Mouse (Mus musculus) gastrocnemius, postnatal 36 days (tissue): ENCODE results near the gene Actb. TPM values are rescaled to one million over a fixed set of nuclear protein-coding genes. Genes with fewer than 3 reads are reported as not detected.

Source experiments
- DNase-seq, 2 experiments: peaks; one replicate each; pipeline ENCODE4 v3.0.0; 2022
- intact Hi-C: fragments of 180-260 bp; cut with DNase I; formaldehyde crosslinking; loops from one replicate; pipeline ENCODE4 v1.15.1; 2025
- total RNA-seq, 2 experiments: library from RNA; stranded (reverse); gene quantifications; 2 replicates each; pipeline ENCODE4 v1.2.3; 2021

The Actb gene
- total RNA-seq, 2 experiments from 2014 or later, result 427 to 440 TPM

DNA sequence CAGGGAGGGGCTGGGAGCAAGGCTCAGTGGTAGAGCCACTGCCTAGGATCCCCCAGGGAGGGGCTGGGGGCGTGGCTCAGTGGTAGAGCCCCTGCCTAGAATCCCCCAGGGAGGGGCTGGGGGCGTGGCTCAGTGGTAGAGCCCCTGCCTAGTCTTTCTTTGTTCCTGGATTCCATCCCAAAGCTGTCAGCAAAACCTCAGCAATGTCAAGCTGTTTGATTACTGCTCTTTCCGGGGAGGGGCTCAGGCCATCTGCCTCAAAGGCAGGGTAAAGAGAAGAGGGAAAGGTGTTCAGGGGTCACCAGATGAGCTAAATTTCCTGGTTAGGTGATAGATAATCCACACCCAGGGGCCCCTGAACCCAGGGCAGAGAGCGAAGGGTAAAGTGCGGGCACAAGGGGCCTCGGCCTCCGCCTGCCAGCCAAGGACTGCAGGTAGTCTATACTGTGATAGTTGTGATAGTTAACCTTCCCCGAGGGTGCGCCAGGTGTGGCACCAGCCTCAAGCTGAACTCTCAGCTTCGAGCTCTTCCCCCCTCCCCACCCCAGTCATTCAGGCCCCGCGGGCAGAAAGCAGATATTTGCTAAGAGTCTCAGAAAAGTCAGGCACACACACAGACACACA is 17.9 kb upstream of the Actb start:
- intact Hi-C loops, result no loop called here
- DNase-seq, result no peak

DNA sequence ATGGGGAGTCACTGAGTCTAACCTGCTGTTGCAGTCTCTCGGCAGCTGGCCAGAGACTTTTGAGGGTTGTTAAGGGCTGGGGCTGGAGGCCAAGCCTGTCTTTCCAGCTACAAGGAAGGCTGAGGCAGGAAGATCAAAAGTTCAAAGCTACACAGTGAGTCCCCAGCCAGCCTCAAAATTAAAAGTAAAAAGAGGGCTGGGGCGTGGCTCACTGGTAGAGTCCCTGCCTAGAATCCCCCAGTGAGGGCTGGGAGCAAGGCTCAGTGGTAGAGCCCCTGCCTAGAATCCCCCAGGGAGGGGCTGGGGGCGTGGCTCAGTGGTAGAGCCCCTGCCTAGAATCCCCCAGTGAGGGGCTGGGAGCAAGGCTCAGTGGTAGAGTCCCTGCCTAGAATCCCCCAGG is 17.2 kb upstream of the Actb start:
- no peak for DNase-seq
- intact Hi-C loops, result no loop called here

GRCm38 (mm10) chr5:142922251-142922650 is 15.7 kb upstream of the Actb start:
- no peak for DNase-seq
- intact Hi-C loops, result no loop called here

- intact Hi-C loops, result no loop called here
- DNase-seq, result no peak
Observed at GRCm38 (mm10) chr5:142921074-142921459, 14.5 kb upstream of the Actb start.

DNA sequence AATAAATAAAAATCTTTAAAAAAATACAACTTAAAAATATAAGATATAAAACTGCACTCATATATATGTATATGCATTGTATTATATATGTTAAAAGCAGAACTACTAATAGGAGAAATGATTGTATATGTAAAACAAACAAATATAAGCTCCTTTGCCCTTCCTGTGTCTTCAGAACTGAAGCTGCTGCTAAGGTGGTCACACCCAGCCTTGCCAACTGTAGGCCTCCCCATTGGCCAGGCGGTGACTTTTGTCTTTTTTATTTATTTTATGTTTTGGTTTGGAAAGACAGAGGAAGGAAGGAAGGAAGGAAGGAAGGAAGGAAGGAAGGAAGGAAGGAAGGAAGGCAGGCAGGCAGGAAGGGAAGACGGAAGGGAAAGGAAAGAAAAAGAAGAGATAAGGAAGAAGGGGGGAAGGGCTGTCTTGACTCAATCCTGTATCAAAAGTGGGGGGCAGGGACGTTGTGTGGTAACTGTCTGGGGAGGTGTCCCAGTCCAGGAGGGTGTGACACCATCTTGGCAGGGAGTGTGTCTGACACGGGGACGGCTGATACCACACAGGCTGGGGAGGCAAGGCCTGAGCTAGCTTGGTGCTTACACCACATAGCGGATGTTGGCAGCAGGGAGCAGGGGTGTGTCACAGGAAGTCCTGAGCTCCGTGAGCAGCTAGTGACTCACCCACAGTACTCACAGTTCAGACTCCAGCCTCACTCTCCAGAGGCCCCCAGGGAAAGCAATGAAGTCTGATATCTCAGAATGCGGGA is 13.9 kb upstream of the Actb start:
- peak; percentile 70 to 73 for DNase-seq
- intact Hi-C loops, result no loop called here

DNA sequence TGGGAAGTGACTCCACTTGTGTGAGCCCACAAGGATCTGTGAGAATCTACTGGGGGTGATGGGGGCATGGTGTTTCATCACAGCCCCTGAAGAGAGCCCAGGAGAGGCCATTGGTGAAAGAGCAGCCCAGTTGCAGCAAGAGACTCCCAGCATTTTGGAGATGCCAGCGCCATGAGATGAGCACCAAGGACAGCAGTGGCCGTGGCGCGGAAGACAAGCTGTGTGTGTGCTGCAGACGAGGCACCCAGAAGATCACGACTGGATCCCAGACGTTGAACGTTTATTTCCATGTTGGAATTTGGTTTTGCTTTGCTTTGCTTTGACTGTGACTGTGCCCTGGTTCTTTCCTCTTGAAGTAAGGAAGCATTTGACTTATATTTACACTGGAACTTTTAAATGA is 10.8 kb upstream of the Actb start:
- DNase-seq, result no peak
- intact Hi-C loops, result no loop called here

DNA sequence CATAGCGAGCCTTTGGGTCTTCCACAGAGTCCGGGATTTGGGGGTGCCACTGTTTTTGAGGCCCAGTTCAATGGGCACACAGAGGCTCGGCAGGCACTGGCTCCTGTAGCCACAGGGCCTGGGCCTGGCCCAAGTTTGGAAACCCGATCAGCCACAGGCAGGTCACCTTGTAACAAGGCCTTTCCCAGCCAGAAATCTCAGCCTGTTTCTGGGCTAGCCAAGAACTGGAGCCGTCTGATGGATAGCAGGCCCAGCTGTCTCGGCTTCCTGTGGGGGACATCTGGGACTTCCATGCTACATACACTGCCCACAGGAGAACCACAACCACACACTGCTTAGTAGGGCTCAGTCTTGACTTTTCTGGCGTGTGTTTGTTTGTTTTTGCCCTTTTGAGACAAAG is 10.0 kb upstream of the Actb start:
- DNase-seq, result peak; percentile 58 to 74

GRCm38 (mm10) chr5:142915231-142915630 is 8.7 kb upstream of the Actb start:
- no peak for DNase-seq
- intact Hi-C loops, result no loop called here

More for the DNA sequence above, 10.0 kb upstream of the Actb start:
- intact Hi-C loops, result no loop called here

DNA sequence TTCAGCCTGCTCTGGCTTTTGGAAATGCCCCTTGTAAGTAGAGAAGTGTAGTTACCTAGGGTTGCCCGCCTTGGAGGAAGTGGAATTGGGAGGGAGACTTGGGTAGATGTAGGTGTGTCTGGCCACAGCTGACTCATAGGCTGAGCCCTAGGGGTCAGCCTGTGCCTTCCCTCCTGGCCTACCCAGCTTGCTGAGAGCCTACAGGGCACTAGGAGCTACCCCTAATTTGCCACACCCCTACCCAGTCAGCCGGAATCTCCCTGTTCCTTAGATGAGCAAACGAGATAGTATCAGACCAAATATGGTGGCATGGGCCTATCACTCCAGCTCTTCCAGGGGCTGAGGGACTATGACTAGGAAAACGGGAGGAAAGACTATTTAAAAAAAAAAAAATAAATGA is 6.2 kb upstream of the Actb start:
- no peak for DNase-seq
- intact Hi-C loops, result no loop called here

DNA sequence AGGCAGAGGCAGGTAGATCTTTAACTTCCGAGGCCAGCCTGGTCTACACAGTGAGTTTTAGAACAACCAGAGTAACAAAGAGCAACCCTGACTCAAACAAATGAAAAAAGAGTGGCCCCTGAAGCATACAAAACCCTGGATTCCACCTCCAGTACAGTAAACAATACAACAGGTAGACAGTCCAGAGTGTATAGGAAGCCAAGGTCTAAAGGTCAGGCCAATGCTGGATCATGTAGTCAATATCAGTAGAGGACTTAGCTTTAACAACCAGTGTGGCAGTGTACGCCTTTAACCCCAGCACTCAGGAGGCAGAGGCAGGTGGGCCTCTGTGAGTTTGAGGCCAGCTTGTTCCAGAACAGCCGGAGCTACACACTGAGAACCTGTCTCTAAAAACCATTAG is 5.8 kb upstream of the Actb start:
- DNase-seq, result no peak
- intact Hi-C loops, result no loop called here

DNA sequence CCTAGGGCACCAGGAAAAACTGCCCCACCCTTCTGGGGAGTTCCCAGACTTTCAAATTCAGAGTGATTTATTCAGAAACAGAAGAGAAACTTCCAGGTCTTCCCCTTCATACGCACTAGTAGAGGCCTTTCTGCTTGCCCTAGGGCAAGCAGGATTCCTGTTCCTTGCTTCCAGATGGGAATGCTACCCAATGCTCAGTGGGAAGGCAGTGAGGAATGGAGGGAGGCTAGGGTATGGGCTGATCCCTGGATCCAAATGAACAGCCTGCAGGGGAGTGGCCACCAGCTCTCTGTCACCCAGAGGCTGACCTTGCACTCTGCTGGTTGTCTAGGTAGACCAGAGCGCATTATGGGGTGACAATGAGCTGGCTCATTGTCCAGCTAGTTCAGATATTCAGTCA is 5.1 kb upstream of the Actb start:
- intact Hi-C loops, result no loop called here
- DNase-seq, result no peak

DNA sequence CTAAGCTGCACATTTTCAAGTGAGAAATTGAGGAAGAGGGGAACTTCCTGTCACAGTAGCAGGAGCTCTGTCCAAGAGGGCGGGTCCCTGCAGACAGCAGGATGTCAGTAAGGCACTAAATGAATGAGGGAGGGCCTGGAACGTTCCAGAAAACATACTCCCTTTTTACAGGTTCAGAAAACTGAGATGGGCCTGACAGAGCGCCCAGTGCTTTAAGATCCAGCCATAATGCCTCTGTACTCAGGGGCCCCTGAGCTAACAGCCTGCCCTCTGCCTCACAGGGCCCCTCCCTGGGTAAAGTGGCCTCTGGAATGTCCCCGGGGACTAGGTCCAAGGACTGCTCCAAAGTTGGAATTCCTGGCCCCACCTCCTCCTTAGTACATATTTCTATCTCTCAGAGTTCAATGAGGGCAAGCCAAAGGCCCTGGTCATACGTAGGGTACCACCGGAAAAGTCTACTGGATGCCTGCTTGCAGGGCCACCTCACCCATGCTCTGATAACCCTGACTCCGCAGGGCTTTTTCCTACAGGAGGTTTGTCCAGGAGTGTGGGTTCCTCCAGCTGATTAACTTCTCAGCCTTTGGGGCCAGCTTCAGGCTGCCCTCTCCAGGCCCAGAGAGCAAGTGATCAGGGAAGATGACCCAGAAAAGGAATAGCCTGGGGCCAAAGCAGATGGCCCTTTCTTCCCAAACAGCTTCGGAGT is 3.2 kb upstream of the Actb start:
- DNase-seq, result no peak

DNA sequence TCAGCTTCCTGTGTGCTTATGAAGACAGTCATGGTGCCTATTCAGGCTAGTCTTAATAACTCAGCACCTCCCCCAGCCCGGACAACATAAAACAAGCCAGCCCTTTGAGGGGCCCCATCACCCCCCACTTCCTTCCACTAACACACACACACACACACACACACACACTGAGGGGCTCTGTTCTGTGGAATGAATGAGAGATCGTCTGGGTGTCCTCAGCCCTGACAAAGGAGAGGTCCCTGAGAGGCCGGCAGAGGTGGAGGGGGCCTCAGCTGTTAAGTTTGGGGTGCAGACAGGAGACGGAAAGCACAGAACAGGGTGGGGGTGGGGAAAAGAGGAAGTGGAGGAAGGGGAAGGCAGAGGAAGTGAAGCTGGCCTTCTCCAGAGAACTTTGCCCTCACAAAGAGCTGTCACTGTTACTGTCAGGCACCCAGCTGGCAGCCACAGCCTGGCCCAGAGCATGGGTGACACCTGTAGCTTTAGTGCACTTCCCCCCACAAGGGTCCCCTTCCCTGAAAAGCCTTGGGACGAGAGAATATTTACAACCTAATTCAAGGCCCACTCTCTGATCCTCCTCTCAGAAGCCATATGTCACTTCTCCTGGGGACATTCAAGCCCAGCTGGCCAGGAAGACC is 2.5 kb upstream of the Actb start:
- no peak for DNase-seq
- intact Hi-C loops, result no loop called here

More for the DNA sequence above, 3.2 kb upstream of the Actb start:
- intact Hi-C loops, result no loop called here

GRCm38 (mm10) chr5:142907803-142908559 is 1.4 kb upstream of the Actb start:
- intact Hi-C loops, result no loop called here
- peak; percentile 66 to 69 for DNase-seq

DNA sequence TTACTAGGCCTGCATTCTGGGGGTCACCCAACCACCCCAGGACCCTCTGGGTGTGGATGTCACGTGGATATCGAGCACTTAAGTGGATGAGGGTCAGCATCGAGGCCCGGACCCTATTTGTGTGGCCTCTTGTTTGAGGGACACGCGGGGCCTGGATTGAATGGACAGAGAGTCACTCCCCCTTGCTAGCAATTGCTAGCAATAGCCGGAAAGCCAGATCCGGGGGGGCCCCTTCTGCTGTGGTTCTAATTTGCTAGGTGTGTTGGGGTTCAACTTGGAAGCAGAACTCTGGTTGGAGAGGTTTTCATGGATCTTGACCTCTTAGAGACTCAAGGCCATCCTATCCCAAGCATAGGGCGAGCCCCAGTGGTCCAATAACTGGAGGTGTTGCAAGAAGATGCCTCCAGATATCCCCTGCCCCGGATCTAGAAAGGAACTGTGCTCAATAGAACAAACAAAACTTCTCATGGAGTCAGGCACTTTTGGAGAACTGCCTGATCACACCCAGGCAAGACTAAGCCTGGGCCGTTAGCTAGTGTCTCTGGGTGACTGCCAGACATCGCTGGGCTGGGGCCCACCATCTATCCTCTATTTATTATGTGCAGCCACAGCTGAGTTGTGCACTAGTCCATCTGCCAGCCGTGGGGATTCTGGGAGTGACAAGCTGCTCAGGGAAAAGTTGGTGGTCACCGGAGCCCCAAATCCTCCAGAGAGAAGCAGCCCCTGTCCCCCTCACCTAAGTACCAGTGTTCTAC is 671 bp upstream of the Actb start:
- peak; percentile 62 to 69 for DNase-seq
- intact Hi-C loops, result no loop called here

DNA sequence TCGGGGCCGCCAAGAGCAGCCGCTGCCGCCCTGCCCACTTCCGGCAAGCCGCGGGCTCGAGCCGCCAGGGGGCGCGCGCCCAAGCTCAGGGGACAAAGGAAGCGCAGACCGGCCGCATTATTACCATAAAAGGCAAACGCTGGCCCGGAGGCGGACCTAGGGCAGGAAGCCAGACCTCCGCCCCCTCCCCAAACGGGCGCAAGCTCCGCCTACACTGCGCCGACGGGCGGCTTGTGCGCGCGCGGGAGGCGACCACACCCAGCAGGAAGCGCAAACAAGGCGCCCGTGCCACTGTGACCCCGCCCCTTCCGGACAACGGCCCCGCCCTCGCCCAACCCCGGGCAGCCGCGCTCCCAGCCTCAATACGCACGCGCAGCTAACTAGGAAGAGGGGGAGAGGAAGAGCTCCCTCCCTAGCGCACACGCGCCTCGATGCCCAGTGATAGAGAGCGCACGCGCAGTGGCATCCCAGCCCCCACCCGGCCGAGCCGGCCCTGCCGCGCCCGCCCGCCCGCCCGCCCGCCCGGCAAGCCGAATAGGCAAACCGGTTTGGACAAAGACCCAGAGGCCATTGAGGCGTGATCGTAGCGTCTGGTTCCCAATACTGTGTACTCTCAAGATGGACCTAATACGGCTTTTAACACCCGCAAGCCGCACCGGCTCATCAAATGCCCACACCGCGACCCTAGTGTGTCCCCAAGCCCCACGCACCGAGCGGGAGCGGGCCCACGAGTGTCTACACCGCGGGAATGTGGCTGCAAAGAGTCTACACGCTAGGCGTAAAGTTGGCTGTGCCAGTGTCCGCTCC is 626 bp downstream of the Actb start:
- peak; percentile 99 for DNase-seq
- intact Hi-C loops, result loop anchor here (1.0 kb wide), 1 partner anchor 26 kb away; no protein-coding TSS in a partner anchor

- intact Hi-C loops, result loop anchor here (1.0 kb wide), 1 partner anchor 27 kb away; no protein-coding TSS in a partner anchor
- DNase-seq, result no peak
Observed at GRCm38 (mm10) chr5:142905038-142905695, 1.4 kb downstream of the Actb start.
